Mouse (Mus musculus) fibroblast of lung, adult 2 months (primary cell): ENCODE results near the gene Itpkb.

Source experiments
- DNase-seq: peaks from one replicate; pipeline ENCODE4 v3.0.0-alpha.2; 2011; ENCODE audit warnings: low read depth

Gene Itpkb

DNA sequence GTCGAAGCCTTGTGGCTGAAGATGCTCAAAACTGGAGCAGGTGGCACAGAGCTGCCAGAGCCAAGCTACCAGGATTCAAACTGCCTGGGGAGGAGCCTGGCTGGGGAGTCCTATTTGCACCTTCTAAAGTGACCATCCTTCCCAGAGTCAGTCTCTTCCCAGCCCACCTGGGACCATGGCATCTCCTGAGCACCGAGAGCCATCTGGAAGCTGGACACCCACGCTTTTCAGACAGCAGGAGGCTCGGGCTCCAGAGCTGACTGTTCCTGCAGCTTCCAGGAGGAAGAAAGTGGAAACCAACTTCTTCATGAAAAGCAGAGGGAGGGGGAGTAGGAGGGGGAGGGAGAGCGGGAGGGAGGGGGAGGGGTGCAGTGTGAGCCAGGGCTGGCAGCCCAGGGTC lies 135.3 kb downstream of the Itpkb start:
- no peak for DNase-seq

DNA sequence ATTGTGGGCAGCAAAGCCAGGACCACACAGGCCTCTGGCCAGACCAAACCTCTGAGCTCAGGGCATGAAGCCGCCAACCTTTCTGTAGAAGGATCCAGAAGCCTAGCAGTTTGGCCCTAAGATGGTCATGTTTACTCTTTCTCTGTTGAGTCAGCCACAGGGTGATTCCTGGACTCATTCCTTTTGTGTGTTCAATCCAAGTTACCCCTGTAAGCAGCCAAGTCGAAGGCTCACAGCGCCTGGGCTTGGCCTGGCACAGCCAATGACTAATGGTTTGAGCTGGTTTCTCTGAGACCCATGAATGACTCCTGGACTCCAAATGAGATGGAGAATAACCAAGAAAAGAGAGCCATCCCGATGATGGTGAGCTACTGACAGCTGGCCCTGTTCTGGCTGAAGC lies 137.7 kb downstream of the Itpkb start:
- peak; percentile 83 for DNase-seq

DNA sequence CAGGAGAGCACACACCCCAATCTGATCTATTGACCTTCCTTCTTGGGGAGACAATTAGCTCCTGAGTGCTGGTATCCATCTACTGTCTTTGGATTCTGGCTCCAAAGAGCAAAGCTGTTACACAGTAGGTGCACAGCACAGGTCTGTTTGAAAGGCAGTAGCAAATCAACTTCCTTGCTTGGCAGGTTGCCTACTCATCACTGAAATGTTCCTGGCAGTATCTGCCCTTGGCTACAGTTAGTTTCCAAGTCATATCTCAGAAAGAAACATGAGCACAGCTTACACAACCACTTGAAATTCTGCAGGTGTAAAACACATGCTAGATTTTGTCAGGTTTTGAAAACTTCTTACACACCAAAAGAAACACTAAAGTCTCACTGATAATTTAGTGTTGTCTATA lies 143.3 kb downstream of the Itpkb start:
- no peak for DNase-seq
